22 mouse cellular contexts compared by ENCODE assay signal in genomic region chr5:129666271-129666909, GRCm38 (mm10). TPM values are rescaled to one million over a fixed set of nuclear protein-coding genes. Genes with fewer than 3 reads are reported as not detected.
"Had no signal": no experiment of that assay in that cellular context is flagged by ENCODE, and none has a peak within 500 bp of the region (broad histone marks: within the 10 kb centered on the region; RNA-seq: fewer than 3 reads in every experiment).

No protein-coding gene starts in this region.

- H3K27me3 ChIP-seq: liver, embryonic 15.5 days; megakaryocyte, embryonic 14.5 days; midbrain, embryonic 15.5 days; neural tube, embryonic 12.5 days had no signal

- DNase-seq: kidney, adult 8-10 months; kidney, postnatal 25 days; lung, embryonic 14.5 days; lung, postnatal 14 days; thymus, adult 18-20 months; thymus, postnatal 14 days had no signal

- H3K27ac ChIP-seq: limb, embryonic 10.5 days; liver, embryonic 15.5 days; macrophage; midbrain, embryonic 15.5 days; neural tube, embryonic 12.5 days; stomach, postnatal 0 days had no signal

- H3K4me3 ChIP-seq: limb, embryonic 10.5 days; liver, embryonic 15.5 days; megakaryocyte, embryonic 14.5 days; midbrain, embryonic 15.5 days; neural tube, embryonic 12.5 days had no signal

- ATAC-seq: intestine, postnatal 0 days; midbrain, embryonic 15.5 days had no signal

- H3K9me3 ChIP-seq: limb, embryonic 10.5 days; liver, embryonic 15.5 days; midbrain, embryonic 15.5 days; neural tube, embryonic 12.5 days had no signal

- H3K36me3 ChIP-seq: limb, embryonic 10.5 days; liver, embryonic 15.5 days; midbrain, embryonic 15.5 days; neural tube, embryonic 12.5 days had no signal

RNA-seq across cellular contexts. Expression of gene Sept14, which starts 41.9 kb away (rescaled TPM):
- total RNA-seq: layer of hippocampus, postnatal 10 days; left cerebral cortex, adult 18-20 months; monocyte, adult 5-6 weeks; neutrophil, adult 5-6 weeks had no signal
- polyA plus RNA-seq: intestine, postnatal 0 days; kidney, embryonic 16.5 days; limb, embryonic 10.5 days; limb, embryonic 14.5 days; liver, embryonic 11.5 days; liver, embryonic 15.5 days; lung, embryonic 14.5 days; macrophage; midbrain, embryonic 11.5 days; midbrain, embryonic 15.5 days; neural tube, embryonic 12.5 days; stomach, postnatal 0 days had no signal
